Mouse (Mus musculus) spleen, adult 18-20 months (tissue): ENCODE measurements around the gene Flt3l.
"Not testable (repeated sequence)": the region's sequence is repeated elsewhere in the genome, so short reads cannot be mapped to it uniquely, and the experiment has no call there.

Experiments
- DNase-seq, 2 experiments: peaks; one replicate each; pipeline ENCODE4 v3.0.0; 2022; ENCODE audit warnings: mixed read lengths in 2 of 2

The Flt3l gene

DNA sequence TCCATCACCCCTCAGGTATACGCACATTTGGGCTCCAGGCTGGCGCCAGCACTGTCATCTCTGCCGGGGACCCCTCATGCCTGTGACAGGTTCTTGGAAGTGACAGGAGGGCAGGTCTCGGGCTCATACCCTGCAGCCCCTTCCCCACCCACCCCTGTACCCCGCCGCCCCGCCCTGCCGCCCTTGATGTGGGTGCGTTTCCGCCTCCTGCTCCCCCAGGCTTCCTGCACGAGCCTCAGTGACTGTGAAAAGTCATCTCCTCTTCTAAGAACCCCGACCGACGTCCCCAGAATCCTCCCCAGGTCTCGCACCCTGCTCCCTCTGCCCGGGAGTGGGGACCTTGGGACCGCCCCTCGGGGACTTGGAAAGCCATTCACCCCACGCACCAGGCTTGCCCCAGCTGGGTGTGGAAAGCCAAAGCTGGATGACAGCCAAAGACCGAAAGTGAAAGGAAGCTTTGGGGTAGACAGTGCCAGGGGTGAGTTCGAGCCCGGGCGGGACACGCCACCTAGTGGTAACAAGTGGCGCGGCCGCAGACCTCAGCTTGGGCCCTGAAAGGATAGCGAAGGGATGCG, at the start of gene Flt3l, which contains the start of gene Gm45713:
Flt3l (minus strand) TSS at position 440 of the 575 bp plus-strand sequence.
Gm45713 (minus strand) TSS at position 239 of the 575 bp plus-strand sequence.
- DNase-seq, result peak; percentile 82 to 91

DNA sequence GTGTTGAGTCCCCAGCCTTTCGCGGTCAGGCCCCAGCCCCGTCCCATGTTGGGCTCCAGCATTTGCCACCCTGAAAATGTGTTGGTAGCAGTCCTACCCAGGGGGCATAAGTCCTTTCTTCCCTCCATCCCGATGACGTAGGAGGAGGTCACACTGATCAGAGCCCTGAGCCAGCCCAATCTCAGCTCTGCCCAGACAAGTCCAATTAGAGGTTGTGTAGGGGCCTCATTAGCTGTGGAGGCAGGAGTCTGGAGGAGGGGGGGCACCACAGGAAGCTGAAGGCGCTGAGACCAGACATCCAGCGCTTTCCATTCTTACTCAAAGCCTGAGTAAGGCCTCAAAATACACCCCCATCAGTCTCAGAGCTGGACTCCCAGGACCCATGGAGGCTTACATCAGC, 49.7 kb upstream of the Flt3l start:
- DNase-seq, result no peak

- DNase-seq, result no peak
Observed at GRCm38 (mm10) chr7:45183672-45184071, 47.4 kb upstream of the Flt3l start.

DNA sequence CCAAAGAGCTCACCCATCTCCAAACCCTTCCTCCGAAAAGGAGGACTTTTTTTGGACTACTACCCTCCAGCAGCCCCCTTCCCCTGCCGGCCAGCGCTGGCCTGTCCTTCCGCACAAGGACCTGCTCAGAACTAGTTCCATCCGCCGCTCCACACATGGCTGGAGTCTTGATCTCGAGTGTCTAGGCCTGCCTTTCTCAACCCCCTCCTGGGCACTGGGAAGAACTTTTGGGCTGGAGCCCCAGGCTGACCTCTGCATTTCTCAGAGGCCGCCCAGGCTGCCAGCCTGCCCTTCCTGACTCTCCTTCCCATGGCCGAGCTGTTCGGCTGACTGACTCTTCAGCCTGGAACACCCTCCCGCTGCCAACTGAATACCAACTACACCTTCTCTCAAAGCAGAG, 46.4 kb upstream of the Flt3l start:
- DNase-seq, result no peak

DNA sequence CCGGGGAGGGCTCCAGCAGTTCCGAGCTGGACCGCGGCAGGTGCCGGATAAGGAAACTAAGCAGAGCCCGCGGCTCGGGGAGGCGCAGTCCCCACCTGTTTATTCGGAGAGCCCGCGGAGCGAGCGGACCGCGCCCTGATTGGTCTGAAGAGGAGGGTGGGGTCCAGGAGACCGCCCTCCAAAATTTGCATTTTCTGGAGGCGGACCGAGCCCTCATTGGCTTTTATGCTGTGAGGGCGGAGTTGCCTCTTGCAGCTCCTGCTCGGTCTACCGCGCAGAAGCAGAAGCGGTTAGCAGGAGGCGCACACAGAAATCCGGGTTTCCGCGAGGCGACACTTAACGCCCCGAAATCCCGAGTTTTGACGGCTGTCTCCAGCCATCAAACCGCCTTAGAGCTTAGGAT, 46.0 kb upstream of the Flt3l start:
- DNase-seq, result peak; percentile 73 to 78

GRCm38 (mm10) chr7:45181540-45181939, 45.3 kb upstream of the Flt3l start:
- no peak for DNase-seq

DNA sequence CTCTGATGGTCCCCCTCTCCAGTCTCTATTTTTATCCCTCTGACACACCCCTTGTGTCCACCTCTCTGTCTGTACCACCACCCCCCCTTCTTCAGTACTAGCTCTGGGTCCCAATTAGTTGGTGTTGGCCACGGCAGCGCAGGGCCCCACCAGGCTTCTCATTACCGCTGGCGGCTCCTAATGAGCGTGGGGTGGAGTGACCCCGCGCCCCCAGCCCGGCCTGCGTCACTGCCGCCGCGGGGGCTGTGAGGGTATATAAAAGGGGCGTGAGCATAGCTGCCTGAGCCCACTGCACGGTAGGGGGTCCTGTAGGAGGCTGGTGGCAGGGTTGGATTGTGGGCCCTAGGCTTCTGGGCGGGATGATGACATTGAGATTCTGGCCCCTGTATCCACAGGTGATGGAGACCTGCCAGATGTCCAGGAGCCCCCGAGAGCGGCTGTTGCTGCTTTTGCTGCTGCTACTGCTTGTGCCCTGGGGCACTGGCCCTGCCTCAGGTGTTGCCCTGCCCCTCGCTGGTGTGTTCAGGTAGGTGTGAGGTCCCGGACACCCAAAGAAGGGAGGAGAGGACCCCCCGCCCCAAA, 44.8 kb upstream of the Flt3l start, which contains the start of gene Pth2:
Pth2 (plus strand) TSS at position 100 of the 582 bp plus-strand sequence.
- DNase-seq, result no peak

DNA sequence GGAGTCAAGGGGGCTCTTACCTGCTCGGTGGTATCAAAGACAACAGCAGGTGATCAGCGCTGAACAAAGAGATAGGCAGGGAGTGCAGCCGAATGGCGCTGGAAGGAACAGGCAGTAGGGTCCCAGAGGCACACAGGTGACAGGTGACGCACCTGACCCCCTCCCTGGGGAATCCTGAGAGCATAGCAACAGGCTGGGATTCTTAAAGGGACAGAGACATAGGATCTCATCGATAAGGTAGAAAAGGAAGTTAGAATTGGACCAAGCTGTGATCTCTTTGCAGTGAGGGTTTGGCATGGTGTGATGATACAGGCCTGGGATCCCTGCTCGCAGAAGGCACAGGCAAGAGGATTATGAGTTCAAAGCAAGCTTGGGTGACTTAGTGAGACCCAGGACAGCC, 43.2 kb upstream of the Flt3l start, which contains the start of gene Gfy:
Gfy (minus strand) TSS at position 101 of the 400 bp plus-strand sequence.
- DNase-seq, result no peak

DNA sequence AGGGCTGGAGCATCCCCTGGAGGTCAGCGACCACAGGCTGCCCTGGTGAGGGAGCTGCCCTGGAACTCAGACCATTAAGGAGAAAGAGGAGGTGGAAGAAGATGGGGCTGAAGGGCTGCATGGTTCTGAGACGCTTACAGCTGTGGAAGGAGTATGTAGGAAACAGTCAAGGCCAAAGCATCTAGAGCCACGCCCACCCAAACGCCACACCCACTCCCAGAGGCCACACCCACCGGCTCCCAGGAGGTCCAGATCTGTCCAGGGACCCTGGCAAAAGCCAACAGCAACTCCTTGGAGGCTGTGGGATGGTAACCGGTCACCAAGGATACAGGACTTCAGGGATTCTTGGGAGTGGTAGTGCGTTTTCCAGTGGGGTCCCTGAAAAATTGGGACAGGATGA, 42.3 kb upstream of the Flt3l start:
- DNase-seq, result no peak

DNA sequence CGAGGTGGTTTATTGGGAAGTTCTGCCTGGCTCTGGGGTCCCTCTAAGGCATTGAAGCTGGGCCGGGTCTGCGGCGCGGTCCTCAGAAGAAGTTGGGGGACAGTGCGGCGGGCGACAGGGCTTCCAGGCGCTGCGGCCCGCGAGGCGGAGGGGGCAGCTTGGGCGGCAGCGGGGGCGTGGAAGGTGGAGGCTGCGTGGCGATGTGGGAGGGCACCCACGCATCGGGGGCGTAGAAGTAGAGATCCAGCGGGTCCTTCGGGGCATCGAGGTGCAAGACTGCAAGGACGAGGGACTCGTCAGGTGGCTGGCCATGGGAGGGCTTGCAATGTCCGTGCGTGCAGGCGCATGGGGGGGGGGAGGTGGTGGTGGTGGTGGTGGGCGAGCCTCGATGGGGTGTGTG, 40.1 kb upstream of the Flt3l start:
- DNase-seq, result no peak

GRCm38 (mm10) chr7:45175929-45176328, 39.7 kb upstream of the Flt3l start:
- DNase-seq, result no peak

DNA sequence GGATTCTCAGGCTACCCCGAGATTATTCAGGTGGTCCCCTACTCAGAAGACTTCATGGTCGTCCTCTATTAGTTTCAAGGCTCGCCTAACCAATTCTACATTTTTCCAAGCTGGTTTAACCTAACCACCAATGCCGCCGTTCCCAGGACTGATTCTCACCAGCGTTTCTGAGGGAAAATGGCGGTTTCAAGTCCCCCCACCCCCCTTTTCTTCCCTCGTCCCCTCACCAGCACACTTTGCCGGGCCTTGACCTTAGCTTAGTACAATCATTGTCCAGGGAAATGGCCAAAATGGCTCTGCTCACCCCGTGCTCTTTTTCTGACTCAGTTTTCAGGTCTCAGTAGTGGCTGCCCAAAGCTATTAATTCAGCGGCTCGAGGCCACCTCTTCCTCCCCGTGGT, 39.2 kb upstream of the Flt3l start:
- no peak for DNase-seq

GRCm38 (mm10) chr7:45174567-45175280, 38.5 kb upstream of the Flt3l start:
- DNase-seq, result no peak

GRCm38 (mm10) chr7:45173772-45174171, 37.5 kb upstream of the Flt3l start:
- not testable (repeated sequence) for DNase-seq

- peak in 1 of 2 experiments; percentile 49 for DNase-seq
Observed at GRCm38 (mm10) chr7:45172974-45173373, 36.7 kb upstream of the Flt3l start.

- no peak for DNase-seq
Observed at GRCm38 (mm10) chr7:45169495-45169894, 33.3 kb upstream of the Flt3l start.

GRCm38 (mm10) chr7:45168656-45169055, 32.4 kb upstream of the Flt3l start:
- no peak for DNase-seq

GRCm38 (mm10) chr7:45167761-45168445, 31.7 kb upstream of the Flt3l start:
- DNase-seq, result no peak

- DNase-seq, result no peak
Observed at GRCm38 (mm10) chr7:45166950-45167401, 30.7 kb upstream of the Flt3l start.

- DNase-seq, result no peak
Observed at GRCm38 (mm10) chr7:45165701-45166100, 29.5 kb upstream of the Flt3l start.

DNA sequence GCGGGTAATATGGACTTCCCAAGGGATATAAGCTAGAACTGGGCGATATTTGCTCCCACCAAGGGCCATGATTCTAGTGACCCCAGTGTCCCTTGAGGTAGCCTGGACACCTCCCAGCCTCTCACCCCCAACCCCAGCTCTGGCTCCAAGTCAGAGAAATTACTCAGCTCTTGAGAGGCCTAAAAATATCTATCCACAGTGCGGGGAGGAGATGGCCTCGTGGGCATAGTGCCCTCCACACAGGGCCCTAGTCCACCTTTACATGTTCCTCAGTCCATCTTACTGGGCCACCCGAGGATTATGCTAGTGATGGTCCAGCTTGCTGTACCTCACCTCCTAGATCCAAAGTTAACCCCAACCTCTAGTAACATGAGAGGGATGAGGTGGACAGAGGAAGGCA, 28.6 kb upstream of the Flt3l start:
- no peak for DNase-seq

GRCm38 (mm10) chr7:45163735-45164490, 27.7 kb upstream of the Flt3l start, which contains the start of gene Slc17a7:
Gene Slc17a7, plus strand, starts transcription at chr7:45163949.
- peak in 1 of 2 experiments; percentile 32 for DNase-seq
